Mouse (Mus musculus): ENCODE data around the gene Fcmr.

- no peak for TF ChIP-seq GATA1 (IDR thresholded peaks at IDR 0.05; ENCODE audit: borderline replicate concordance, low read length)
- no peak for TF ChIP-seq FLI1 (IDR thresholded peaks at IDR 0.05; ENCODE audit: low read length)
These were observed 35.3 kb upstream of the Fcmr start for GRCm38 (mm10) chr1:130829906-130830830.

Measured in megakaryocyte, embryonic 14.5 days (primary cell).